Mouse (Mus musculus) mouse trophoblast stem cell (cell line): ENCODE results near the gene Rab11a.
"Not testable (repeated sequence)": the region's sequence is repeated elsewhere in the genome, so short reads cannot be mapped to it uniquely, and the experiment has no call there.

ENCODE experiments used
- in situ Hi-C, 2 experiments: fragments of 300-500 bp; cut with MseI, MboI; formaldehyde crosslinking; loops; 2 replicates in 1 of 2; 3 replicates in 1 of 2; pipeline ENCODE4 v1.15.1; 2025

Rab11a gene

DNA sequence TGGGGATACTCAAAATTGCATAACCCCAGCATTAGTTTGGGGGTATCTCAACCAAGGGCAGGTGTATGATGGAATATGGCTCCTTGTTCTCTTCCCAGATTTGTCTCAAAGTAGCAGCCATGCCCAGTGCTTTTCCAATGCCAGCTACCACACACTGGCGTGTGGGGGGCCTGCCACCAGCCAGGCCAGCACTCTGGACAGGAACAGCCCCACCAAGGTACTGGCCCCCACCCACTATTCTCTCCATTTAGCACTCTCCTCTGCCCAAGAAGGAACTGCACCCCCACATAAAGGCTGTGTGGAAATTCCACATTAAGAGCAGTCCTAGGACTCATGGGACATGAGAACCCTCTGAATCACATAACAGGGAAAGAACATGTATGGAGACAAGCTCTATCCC, 42.3 kb downstream of the Rab11a start:
- in situ Hi-C loops: no loop called here

DNA sequence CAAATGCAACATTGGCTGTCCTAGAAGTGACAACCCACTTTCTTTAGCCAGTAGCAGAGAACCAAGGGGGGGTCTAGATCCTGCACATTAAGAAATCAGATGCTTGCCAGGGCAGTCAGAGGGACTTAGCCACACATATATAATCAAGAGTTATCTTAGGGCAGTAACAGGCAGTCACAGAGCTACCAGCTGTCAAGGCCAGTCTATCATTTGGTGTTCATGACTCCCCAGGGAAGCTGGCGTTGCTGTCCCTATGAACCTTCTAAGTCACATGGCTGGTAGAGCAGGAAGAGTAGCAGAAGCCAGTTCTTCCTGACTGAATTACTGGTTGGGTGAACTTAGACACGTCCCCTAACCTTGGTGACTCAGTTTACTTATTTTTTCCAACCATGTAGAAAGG, 44.5 kb downstream of the Rab11a start:
- in situ Hi-C loops: no loop called here

GRCm38 (mm10) chr9:64691176-64691575, 46.4 kb downstream of the Rab11a start:
- in situ Hi-C loops: no loop called here

DNA sequence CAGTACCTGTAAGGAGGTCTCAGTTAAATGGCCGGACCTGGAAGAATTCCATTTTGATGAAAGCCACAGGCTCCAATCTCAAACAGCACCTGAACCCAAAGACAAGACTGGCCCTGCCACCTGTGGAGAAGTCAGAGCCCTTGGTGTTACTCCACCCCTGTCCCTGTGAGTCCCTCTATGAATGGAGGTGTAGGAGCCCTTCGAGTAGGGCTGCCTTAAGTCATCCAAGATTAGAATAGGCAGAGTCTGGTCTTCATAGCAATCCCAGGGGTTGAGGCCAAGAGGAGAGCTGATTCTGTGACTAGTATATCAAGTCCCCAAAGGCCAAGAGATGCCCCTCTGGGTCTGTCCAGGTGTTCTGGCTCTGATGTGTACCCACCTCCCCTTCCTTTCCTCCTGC, 46.8 kb downstream of the Rab11a start:
- in situ Hi-C loops: no loop called here

DNA sequence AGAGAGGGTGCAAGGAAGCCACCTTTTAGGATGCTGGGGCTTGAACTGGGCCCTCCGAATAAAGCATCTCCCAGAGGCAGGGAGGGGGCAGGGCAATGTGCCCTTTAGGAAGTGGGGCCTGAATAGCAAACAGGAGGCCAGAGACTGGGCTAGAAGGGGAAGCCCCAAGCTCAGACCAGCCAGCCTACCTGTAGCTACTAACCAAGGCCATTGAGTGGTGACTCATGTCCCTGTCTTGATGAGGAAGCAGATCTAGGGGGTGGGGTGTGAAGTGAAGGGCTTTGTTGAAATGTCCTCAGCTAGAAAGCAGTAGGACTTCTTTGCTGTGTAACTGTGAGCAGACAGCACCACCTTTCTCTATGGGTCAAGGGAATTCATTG, 49.6 kb downstream of the Rab11a start:
- in situ Hi-C loops: no loop called here

GRCm38 (mm10) chr9:64687122-64688014, 50.2 kb downstream of the Rab11a start:
- in situ Hi-C loops: no loop called here

GRCm38 (mm10) chr9:64671341-64672319, 65.9 kb downstream of the Rab11a start:
- in situ Hi-C loops: not testable (repeated sequence)

- in situ Hi-C loops: no loop called here
These were observed 69.6 kb downstream of the Rab11a start for GRCm38 (mm10) chr9:64668001-64668400.

DNA sequence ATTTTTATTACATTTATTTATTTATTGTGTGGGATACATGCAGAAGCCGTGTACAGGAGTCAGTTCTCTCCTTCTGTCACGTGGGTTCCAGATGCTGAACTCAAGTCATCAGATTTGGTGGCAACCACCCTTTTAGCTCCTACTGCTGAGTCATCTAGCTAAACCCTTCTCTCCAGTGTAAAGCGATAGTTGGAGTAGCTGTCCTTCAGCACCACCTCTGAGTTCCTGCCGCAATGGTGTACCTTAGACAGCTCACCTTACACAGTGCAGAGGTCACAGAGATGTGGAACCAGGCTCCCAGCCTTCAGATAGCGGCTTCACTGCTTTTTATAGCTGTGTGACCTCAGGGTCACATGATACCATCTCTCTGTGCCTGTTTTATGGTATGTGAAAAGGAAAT, 70.0 kb downstream of the Rab11a start:
- in situ Hi-C loops: no loop called here

- in situ Hi-C loops: no loop called here
These were observed 71.0 kb downstream of the Rab11a start for GRCm38 (mm10) chr9:64666549-64666948.
